Mouse (Mus musculus) erythroblast, embryonic 14.5 days (primary cell): ENCODE measurements around the gene Asb16.

Experiments
- GATA1 ChIP-seq: IDR thresholded peaks from 2 replicates; pipeline ENCODE4 v1.6.1; 2012; ENCODE audit warnings: low read length, inconsistent platforms, mixed read lengths
- TAL1 ChIP-seq: IDR thresholded peaks from 3 replicates; pipeline ENCODE4 v1.6.1; 2012; ENCODE audit warnings: low read length, inconsistent platforms, mixed read lengths

- no peak for TF ChIP-seq GATA1
- no peak for TF ChIP-seq TAL1
Measured at GRCm38 (mm10) chr11:102248630-102249230, 19.8 kb upstream of the Asb16 start, which contains the start of gene BC030867.
